Mouse (Mus musculus): ENCODE results near the gene Prrt1. TPM values are rescaled to one million over a fixed set of nuclear protein-coding genes. Genes with fewer than 3 reads are reported as not detected.

Gene Prrt1
- polyA plus RNA-seq (2012; ENCODE audit: insufficient read depth, low replicate concordance) = not detected in 2 replicates

- Histone ChIP-seq H3K9me3 (no peaks in the 10 kb centered on the region), H3K27me3 (replicated peaks) (peaks cover 63% of the 10 kb centered on the region)
- TF ChIP-seq FLI1 (IDR thresholded peaks at IDR 0.05; ENCODE audit: low read length) = no peak
Observed at GRCm38 (mm10) chr17:34629221-34629751, at the start of gene Prrt1. Gene Prrt1 (plus strand): TSS chr17:34629533.

GRCm38 (mm10) chr17:34582528-34582927, 46.8 kb upstream of the Prrt1 start:
- Histone ChIP-seq H3K4me3 (replicated peaks) (no peak overlapping the region), H3K4me1 (peaks cover 10% of the 10 kb centered on the region), H3K36me3 (replicated peaks; ENCODE audit: low read length) (no peaks in the 10 kb centered on the region), H3K27me3 (replicated peaks) (peaks cover 47% of the 10 kb centered on the region), H3K9me3 (no peaks in the 10 kb centered on the region)
- TF ChIP-seq FLI1 (IDR thresholded peaks at IDR 0.05; ENCODE audit: low read length) (no peak), GATA1 (IDR thresholded peaks at IDR 0.05; ENCODE audit: borderline replicate concordance, low read length) (no peak)

More at GRCm38 (mm10) chr17:34629221-34629751, at the start of gene Prrt1:
- Histone ChIP-seq H3K4me1 (peaks cover 72% of the 10 kb centered on the region), H3K36me3 (replicated peaks; ENCODE audit: low read length) (peaks cover 13% of the 10 kb centered on the region), H3K4me3 (replicated peaks) (peak within 1 kb of the TSS; percentile 94)

DNA sequence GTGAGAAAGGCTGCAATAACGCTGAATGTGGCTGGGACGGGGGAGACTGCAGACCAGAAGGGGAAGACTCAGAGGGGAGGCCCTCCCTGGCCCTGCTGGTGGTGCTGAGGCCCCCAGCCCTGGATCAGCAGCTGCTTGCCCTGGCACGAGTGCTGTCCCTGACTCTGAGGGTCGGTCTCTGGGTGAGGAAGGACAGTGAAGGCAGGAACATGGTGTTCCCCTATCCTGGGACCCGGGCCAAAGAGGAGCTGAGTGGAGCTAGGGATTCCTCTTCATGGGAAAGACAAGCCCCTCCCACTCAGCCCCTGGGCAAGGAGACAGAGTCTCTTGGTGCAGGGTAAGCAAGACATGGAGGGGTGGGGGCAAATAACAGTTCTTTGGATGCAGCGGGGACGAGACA, 45.9 kb upstream of the Prrt1 start:
- no peaks in the 10 kb centered on the region for H3K36me3 ChIP-seq (replicated peaks; ENCODE audit: low read length)
- H3K27me3 ChIP-seq (replicated peaks) = peaks cover 44% of the 10 kb centered on the region
- no peak for TF ChIP-seq GATA1 (IDR thresholded peaks at IDR 0.05; ENCODE audit: borderline replicate concordance, low read length)
- no peak for TF ChIP-seq FLI1 (IDR thresholded peaks at IDR 0.05; ENCODE audit: low read length)
- no peak overlapping the region for H3K4me3 ChIP-seq (replicated peaks)
- H3K4me1 ChIP-seq = peaks cover 17% of the 10 kb centered on the region
- H3K9me3 ChIP-seq = no peaks in the 10 kb centered on the region

- no peaks in the 10 kb centered on the region for H3K9me3 ChIP-seq
- H3K27me3 ChIP-seq (replicated peaks) = peaks cover 44% of the 10 kb centered on the region
- no peak overlapping the region for H3K4me3 ChIP-seq (replicated peaks)
- H3K4me1 ChIP-seq = peaks cover 21% of the 10 kb centered on the region
- H3K36me3 ChIP-seq (replicated peaks; ENCODE audit: low read length) = no peaks in the 10 kb centered on the region
- TF ChIP-seq FLI1 (IDR thresholded peaks at IDR 0.05; ENCODE audit: low read length) = no peak
Observed at GRCm38 (mm10) chr17:34583819-34584218, 45.5 kb upstream of the Prrt1 start.

GRCm38 (mm10) chr17:34585121-34585520, 44.2 kb upstream of the Prrt1 start:
- peaks cover 40% of the 10 kb centered on the region for H3K27me3 ChIP-seq (replicated peaks)
- no peaks in the 10 kb centered on the region for H3K9me3 ChIP-seq
- no peaks in the 10 kb centered on the region for H3K36me3 ChIP-seq (replicated peaks; ENCODE audit: low read length)
- peaks cover 34% of the 10 kb centered on the region for H3K4me1 ChIP-seq
- TF ChIP-seq FLI1 (IDR thresholded peaks at IDR 0.05; ENCODE audit: low read length) (no peak), GATA1 (IDR thresholded peaks at IDR 0.05; ENCODE audit: borderline replicate concordance, low read length) (no peak)
- H3K4me3 ChIP-seq (replicated peaks) = no peak overlapping the region

GRCm38 (mm10) chr17:34585877-34586771, 43.2 kb upstream of the Prrt1 start:
- Histone ChIP-seq H3K36me3 (replicated peaks; ENCODE audit: low read length) (no peaks in the 10 kb centered on the region), H3K4me3 (replicated peaks) (peak overlapping the region; percentile 93), H3K4me1 (peaks cover 44% of the 10 kb centered on the region), H3K9me3 (no peaks in the 10 kb centered on the region), H3K27me3 (replicated peaks) (peaks cover 30% of the 10 kb centered on the region)
- TF ChIP-seq FLI1 (IDR thresholded peaks at IDR 0.05; ENCODE audit: low read length) (no peak), GATA1 (IDR thresholded peaks at IDR 0.05; ENCODE audit: borderline replicate concordance, low read length) (no peak)

DNA sequence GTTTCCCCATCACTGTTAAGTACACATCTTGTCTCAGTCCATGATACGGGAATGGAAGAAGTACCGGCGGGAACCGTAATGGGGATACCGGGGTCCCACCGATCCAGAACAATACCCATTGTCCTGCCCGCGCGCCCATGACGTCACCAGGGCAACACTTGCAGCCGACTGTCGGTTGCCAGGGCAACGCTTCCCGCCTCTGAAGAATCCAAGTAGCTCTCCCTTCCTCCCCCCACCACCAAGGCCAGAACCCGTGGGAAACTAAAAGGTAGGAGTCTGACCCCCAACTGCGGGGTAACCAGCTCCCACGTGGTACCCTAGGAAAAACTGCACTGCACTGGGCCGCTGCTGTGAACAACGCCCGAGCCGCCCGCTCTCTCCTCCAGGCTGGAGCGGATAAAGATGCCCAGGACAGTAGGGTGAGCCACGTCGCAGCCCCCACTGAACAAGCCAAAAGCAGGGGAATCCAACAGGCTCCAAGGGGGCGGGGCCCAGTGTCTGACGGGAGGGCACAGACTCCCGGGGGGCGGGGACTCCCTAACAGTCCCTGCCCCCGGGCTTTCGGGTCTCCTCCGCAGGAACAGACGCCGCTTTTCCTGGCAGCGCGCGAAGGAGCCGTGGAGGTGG, 42.4 kb upstream of the Prrt1 start:
- Histone ChIP-seq H3K36me3 (replicated peaks; ENCODE audit: low read length) (no peaks in the 10 kb centered on the region), H3K27me3 (replicated peaks) (peaks cover 26% of the 10 kb centered on the region), H3K4me3 (replicated peaks) (peak overlapping the region; percentile 93), H3K4me1 (peaks cover 50% of the 10 kb centered on the region), H3K9me3 (no peaks in the 10 kb centered on the region)
- TF ChIP-seq GATA1 (IDR thresholded peaks at IDR 0.05; ENCODE audit: borderline replicate concordance, low read length) (no peak), FLI1 (IDR thresholded peaks at IDR 0.05; ENCODE audit: low read length) (no peak)

DNA sequence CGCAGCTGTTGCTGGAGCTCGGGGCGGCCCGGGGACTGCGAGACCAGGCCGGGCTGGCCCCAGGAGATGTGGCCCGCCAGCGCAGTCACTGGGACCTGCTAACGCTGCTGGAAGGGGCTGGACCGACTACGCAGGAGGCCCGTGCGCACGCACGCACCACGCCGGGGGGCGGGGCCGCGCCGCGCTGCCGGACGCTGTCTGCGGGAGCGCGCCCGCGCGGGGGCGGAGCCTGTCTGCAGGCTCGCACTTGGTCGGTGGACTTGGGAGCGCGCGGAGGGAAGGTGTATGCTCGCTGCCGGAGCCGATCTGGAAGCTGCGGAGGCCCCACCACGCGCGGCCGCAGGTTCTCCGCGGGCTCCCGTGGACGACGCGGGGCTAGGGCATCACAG, 41.9 kb upstream of the Prrt1 start:
- H3K4me1 ChIP-seq = peaks cover 50% of the 10 kb centered on the region
- no peaks in the 10 kb centered on the region for H3K9me3 ChIP-seq
- H3K36me3 ChIP-seq (replicated peaks; ENCODE audit: low read length) = no peaks in the 10 kb centered on the region
- H3K4me3 ChIP-seq (replicated peaks) = peak overlapping the region; percentile 93
- H3K27me3 ChIP-seq (replicated peaks) = peaks cover 21% of the 10 kb centered on the region
- TF ChIP-seq FLI1 (IDR thresholded peaks at IDR 0.05; ENCODE audit: low read length) (no peak), GATA1 (IDR thresholded peaks at IDR 0.05; ENCODE audit: borderline replicate concordance, low read length) (no peak)

DNA sequence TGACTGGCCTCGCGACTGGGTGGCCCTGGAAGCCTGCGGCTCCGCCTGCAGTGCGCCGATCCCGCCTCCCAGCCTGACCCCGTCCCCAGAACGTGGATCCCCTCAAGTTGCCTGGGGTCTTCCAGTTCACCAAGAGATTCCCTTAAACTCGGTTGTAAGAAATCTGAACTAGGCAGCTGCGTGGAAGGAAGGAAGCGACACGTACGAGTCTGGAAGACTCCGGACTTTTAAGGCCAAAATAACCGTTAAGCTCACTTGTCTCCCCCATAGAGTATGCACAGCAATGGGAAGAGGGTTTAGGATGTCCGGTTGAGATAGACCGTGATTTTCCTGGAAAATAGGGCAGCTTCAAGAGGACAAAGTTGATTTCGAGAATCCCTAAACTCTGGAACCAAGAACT, 41.5 kb upstream of the Prrt1 start:
- Histone ChIP-seq H3K9me3 (no peaks in the 10 kb centered on the region), H3K27me3 (replicated peaks) (peaks cover 18% of the 10 kb centered on the region), H3K36me3 (replicated peaks; ENCODE audit: low read length) (no peaks in the 10 kb centered on the region), H3K4me1 (peaks cover 50% of the 10 kb centered on the region), H3K4me3 (replicated peaks) (peak overlapping the region; percentile 93)
- no peak for TF ChIP-seq FLI1 (IDR thresholded peaks at IDR 0.05; ENCODE audit: low read length)
- no peak for TF ChIP-seq GATA1 (IDR thresholded peaks at IDR 0.05; ENCODE audit: borderline replicate concordance, low read length)

GRCm38 (mm10) chr17:34588767-34589166, 40.6 kb upstream of the Prrt1 start:
- peaks cover 60% of the 10 kb centered on the region for H3K4me1 ChIP-seq
- peak overlapping the region; percentile 93 for H3K4me3 ChIP-seq (replicated peaks)
- H3K9me3 ChIP-seq = no peaks in the 10 kb centered on the region
- peaks cover 10% of the 10 kb centered on the region for H3K27me3 ChIP-seq (replicated peaks)
- TF ChIP-seq GATA1 (IDR thresholded peaks at IDR 0.05; ENCODE audit: borderline replicate concordance, low read length) (no peak), FLI1 (IDR thresholded peaks at IDR 0.05; ENCODE audit: low read length) (no peak)
- H3K36me3 ChIP-seq (replicated peaks; ENCODE audit: low read length) = peaks cover 6% of the 10 kb centered on the region
